Mouse (Mus musculus): ENCODE data around the gene Slc22a6. TPM values are rescaled to one million over a fixed set of nuclear protein-coding genes. Genes with fewer than 3 reads are reported as not detected.

Slc22a6 gene
- total and polyA plus RNA-seq, 3 experiments: not detected

DNA sequence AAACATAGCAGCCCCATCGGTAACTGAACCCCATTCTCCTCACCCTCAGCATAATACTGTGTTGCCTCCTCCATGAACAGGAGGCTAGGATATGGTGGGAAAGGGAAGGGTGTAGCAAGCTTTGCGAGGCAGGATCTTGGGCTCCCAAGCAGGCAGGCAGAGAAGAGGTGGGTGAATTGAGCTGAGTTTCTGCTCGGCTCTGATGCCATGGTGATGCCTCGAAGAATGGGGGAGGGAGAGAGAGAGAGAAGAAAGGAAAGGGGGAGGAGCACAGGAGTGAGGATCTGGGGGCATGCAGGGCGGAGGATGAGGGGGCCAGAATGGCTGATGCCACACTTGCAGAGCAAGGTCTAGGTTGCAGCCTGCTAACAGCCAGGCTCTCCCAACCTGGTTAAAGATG lies 47.9 kb downstream of the Slc22a6 start:
- in situ Hi-C loops (cut with MboI; ENCODE audit: low pct_ligation_motif_present, low pct_unique_long_range_greater_than_20kb, low sequenced_read_pairs): no loop called here
- no peaks in the 10 kb centered on the region for H3K27me3 ChIP-seq (replicated peaks)
- dilution Hi-C loops (cut with MboI; ENCODE audit: extremely low pct_ligation_motif_present, extremely low pct_unique_long_range_greater_than_20kb, low sequenced_read_pairs): no loop called here
- no peak overlapping the region for H3K27ac ChIP-seq (ENCODE audit: insufficient read depth, low read depth)
- no peaks in the 10 kb centered on the region for H3K9me3 ChIP-seq (replicated peaks; ENCODE audit: low read length)
- H3K4me1 ChIP-seq (ENCODE audit: control insufficient read depth in 1 of 2, insufficient read depth in 2 of 2): no peaks in the 10 kb centered on the region
- H3K79me2 ChIP-seq (replicated peaks; ENCODE audit: control insufficient read depth, extremely low read depth, insufficient read depth, poor library complexity, severe bottlenecking): no peaks in the 10 kb centered on the region
- H3K9ac ChIP-seq (ENCODE audit: insufficient read depth, low read depth): no peak overlapping the region
- H3K4me3 ChIP-seq (replicated peaks in 1 of 3; ENCODE audit: low read depth in 2 of 3, low read length in 2 of 3, poor library complexity in 1 of 3): no peak overlapping the region
- no peak overlapping the region for H3K4me2 ChIP-seq (ENCODE audit: insufficient read depth, low read depth, poor library complexity, severe bottlenecking)
- DNase-seq (ENCODE audit: extremely low read depth): no peak
- H3K36me3 ChIP-seq (replicated peaks in 1 of 2; ENCODE audit: control insufficient read depth in 1 of 2, insufficient read depth in 1 of 2, low read length in 1 of 2): no peaks in the 10 kb centered on the region
- TF ChIP-seq ETS1 (conservative IDR thresholded peaks at IDR 0.05; ENCODE audit: low read depth, low read length) (no peak), USF1 (IDR thresholded peaks at IDR 0.05; ENCODE audit: low read depth, low read length) (no peak)

DNA sequence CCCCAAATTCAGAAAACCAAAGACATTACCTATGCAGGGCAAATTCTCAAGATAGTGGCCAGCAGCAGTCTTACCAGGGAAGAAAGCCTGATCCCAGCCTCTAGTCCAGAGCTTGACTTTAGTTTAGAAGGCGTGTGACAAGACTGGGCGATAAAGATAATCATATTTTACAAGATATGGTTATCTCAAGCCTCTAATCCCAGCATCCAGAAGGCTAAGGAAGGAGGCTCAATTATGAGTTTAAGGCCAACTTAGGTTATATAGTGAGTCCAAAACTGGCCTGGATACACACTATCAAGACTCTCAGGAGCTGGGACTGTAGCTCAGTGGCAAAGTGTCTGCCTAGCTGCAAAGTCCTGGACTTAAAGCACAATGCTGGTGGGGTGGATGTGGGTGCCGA lies 55.0 kb downstream of the Slc22a6 start:
- H3K9me3 ChIP-seq (replicated peaks; ENCODE audit: low read length): no peaks in the 10 kb centered on the region
- in situ Hi-C loops (cut with MboI; ENCODE audit: low pct_ligation_motif_present, low pct_unique_long_range_greater_than_20kb, low sequenced_read_pairs) (loop anchor here (10.0 kb wide), 1 partner anchor 78 kb away; the partner anchor contains the start of gene Slc22a8), dilution Hi-C loops (cut with MboI; ENCODE audit: extremely low pct_ligation_motif_present, extremely low pct_unique_long_range_greater_than_20kb, low sequenced_read_pairs) (no loop called here)
- H3K9ac ChIP-seq (ENCODE audit: insufficient read depth, low read depth): no peak overlapping the region
- H3K4me2 ChIP-seq (ENCODE audit: insufficient read depth, low read depth, poor library complexity, severe bottlenecking): no peak overlapping the region
- H3K36me3 ChIP-seq (replicated peaks in 1 of 2; ENCODE audit: control insufficient read depth in 1 of 2, insufficient read depth in 1 of 2, low read length in 1 of 2): no peaks in the 10 kb centered on the region
- H3K79me2 ChIP-seq (replicated peaks; ENCODE audit: control insufficient read depth, extremely low read depth, insufficient read depth, poor library complexity, severe bottlenecking): no peaks in the 10 kb centered on the region
- TF ChIP-seq CHD2 (IDR thresholded peaks at IDR 0.05; ENCODE audit: low read length) (no peak), SMC3 (IDR thresholded peaks at IDR 0.05; ENCODE audit: low read depth, low read length) (no peak), ZC3H11A (IDR thresholded peaks at IDR 0.05; ENCODE audit: low read depth, low read length) (no peak), SIN3A (IDR thresholded peaks at IDR 0.05; ENCODE audit: low read length) (no peak), POLR2A (IDR thresholded peaks at IDR 0.05; ENCODE audit: low read depth, low read length) (no peak), ZMIZ1 (IDR thresholded peaks at IDR 0.05; ENCODE audit: low read depth, low read length) (no peak), CTCF (conservative IDR thresholded peaks at IDR 0.05 in 1 of 2, IDR thresholded peaks at IDR 0.05 in 1 of 2; ENCODE audit: low read depth in 2 of 2, low read length in 2 of 2) (no peak), GABPA (IDR thresholded peaks at IDR 0.05; ENCODE audit: insufficient replicate concordance, low read depth, low read length) (no peak), PAX5 (IDR thresholded peaks at IDR 0.05; ENCODE audit: low read length) (no peak), USF1 (IDR thresholded peaks at IDR 0.05; ENCODE audit: low read depth, low read length) (no peak)
- H3K4me3 ChIP-seq (replicated peaks in 1 of 3; ENCODE audit: low read depth in 2 of 3, low read length in 2 of 3, poor library complexity in 1 of 3): no peak overlapping the region
- no peaks in the 10 kb centered on the region for H3K27me3 ChIP-seq (replicated peaks)
- H3K4me1 ChIP-seq (ENCODE audit: control insufficient read depth in 1 of 2, insufficient read depth in 2 of 2): peaks cover 0 to 6% of the 10 kb centered on the region in 2 experiments; a peak in 2 of 4 replicates
- no peak overlapping the region for H3K27ac ChIP-seq (ENCODE audit: insufficient read depth, low read depth)
- DNase-seq (ENCODE audit: extremely low read depth): no peak

DNA sequence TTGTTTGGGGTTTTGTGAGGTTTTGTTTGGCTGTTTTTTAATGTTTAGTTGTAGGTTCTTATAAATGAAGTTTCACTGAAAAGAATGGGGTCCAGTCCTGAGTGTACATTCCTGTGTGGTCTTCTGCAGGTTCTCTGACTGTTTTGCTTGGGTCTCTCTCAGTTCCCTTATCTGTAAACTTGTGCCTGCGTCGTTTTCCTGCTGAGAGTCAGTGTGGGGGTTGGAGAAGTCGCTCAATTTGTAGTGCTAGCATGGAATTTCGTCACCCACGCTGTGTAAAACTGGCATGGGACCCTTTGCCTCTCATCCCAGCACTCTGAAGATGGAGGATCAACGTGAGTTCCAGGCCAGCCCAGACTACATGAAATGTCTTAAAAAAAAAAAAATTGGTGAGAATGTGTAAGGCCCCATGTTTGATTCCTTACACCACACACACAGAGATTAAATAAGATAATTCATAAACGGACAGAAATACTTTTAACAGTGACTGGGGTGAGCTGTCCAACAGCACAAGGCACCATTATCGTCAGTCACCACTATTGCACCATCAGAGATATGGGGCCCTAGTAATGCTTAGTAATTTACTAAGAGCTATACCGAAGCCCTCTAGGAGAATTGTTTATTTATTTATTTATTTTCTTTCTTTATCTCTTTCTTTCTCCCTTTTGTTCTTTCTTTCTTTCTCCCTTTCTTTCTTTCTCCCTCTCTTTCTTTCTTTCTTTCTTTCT lies 55.7 kb downstream of the Slc22a6 start:
- no peaks in the 10 kb centered on the region for H3K9me3 ChIP-seq (replicated peaks; ENCODE audit: low read length)
- H3K79me2 ChIP-seq (replicated peaks; ENCODE audit: control insufficient read depth, extremely low read depth, insufficient read depth, poor library complexity, severe bottlenecking): no peaks in the 10 kb centered on the region
- dilution Hi-C loops (cut with MboI; ENCODE audit: extremely low pct_ligation_motif_present, extremely low pct_unique_long_range_greater_than_20kb, low sequenced_read_pairs) (no loop called here), in situ Hi-C loops (cut with MboI; ENCODE audit: low pct_ligation_motif_present, low pct_unique_long_range_greater_than_20kb, low sequenced_read_pairs) (loop anchor here (10.0 kb wide), 1 partner anchor 79 kb away; the partner anchor contains the start of gene Slc22a8)
- H3K4me1 ChIP-seq (ENCODE audit: control insufficient read depth in 1 of 2, insufficient read depth in 2 of 2): peaks cover 0 to 7% of the 10 kb centered on the region in 2 experiments; a peak in 2 of 4 replicates
- no peaks in the 10 kb centered on the region for H3K27me3 ChIP-seq (replicated peaks)
- H3K4me2 ChIP-seq (ENCODE audit: insufficient read depth, low read depth, poor library complexity, severe bottlenecking): no peak overlapping the region
- no peak for DNase-seq (ENCODE audit: extremely low read depth)
- H3K36me3 ChIP-seq (replicated peaks in 1 of 2; ENCODE audit: control insufficient read depth in 1 of 2, insufficient read depth in 1 of 2, low read length in 1 of 2): no peaks in the 10 kb centered on the region
- H3K27ac ChIP-seq (ENCODE audit: insufficient read depth, low read depth): no peak overlapping the region
- no peak overlapping the region for H3K4me3 ChIP-seq (replicated peaks in 1 of 3; ENCODE audit: low read depth in 2 of 3, low read length in 2 of 3, poor library complexity in 1 of 3)
- TF ChIP-seq ZKSCAN1 (IDR thresholded peaks at IDR 0.05; ENCODE audit: borderline replicate concordance, low read depth, low read length) (no peak), MYC (IDR thresholded peaks at IDR 0.05; ENCODE audit: low read depth, low read length) (no peak), MAX (IDR thresholded peaks at IDR 0.05; ENCODE audit: low read length) (no peak), BHLHE40 (IDR thresholded peaks at IDR 0.05; ENCODE audit: low read depth, low read length) (no peak), MXI1 (IDR thresholded peaks at IDR 0.05; ENCODE audit: low read depth, low read length) (no peak), NRF1 (IDR thresholded peaks at IDR 0.05; ENCODE audit: low read depth, low read length) (no peak), USF2 (conservative IDR thresholded peaks at IDR 0.05; ENCODE audit: low read depth, low read length) (no peak), HCFC1 (IDR thresholded peaks at IDR 0.05; ENCODE audit: low read depth, low read length) (no peak), CHD2 (IDR thresholded peaks at IDR 0.05; ENCODE audit: low read length) (no peak), GABPA (IDR thresholded peaks at IDR 0.05; ENCODE audit: insufficient replicate concordance, low read depth, low read length) (no peak), MEF2A (IDR thresholded peaks at IDR 0.05; ENCODE audit: borderline replicate concordance, low read depth, low read length) (no peak), JUN (IDR thresholded peaks at IDR 0.05; ENCODE audit: insufficient read depth, low read depth, low read length) (no peak), ZC3H11A (IDR thresholded peaks at IDR 0.05; ENCODE audit: low read depth, low read length) (no peak), TCF12 (IDR thresholded peaks at IDR 0.05; ENCODE audit: low read depth, low read length) (no peak)
- H3K9ac ChIP-seq (ENCODE audit: insufficient read depth, low read depth): no peak overlapping the region
